Mouse (Mus musculus): ENCODE measurements around the gene Bsnd. TPM values are rescaled to one million over a fixed set of nuclear protein-coding genes. Genes with fewer than 3 reads are reported as not detected.
A peak's percentile ranks its signal among the peaks of the same experiment; 100 is the strongest.

Bsnd gene
- polyA plus RNA-seq, 1 experiment from 2014 or later = not detected

GRCm38 (mm10) chr4:106483215-106483727, 8.8 kb downstream of the Bsnd start:
- H3K4me2 ChIP-seq = no peak overlapping the region
- WGBS = 56% methylated on average over 7 of the region's 7 CpGs
- H3K36me3 ChIP-seq = no peaks in the 10 kb centered on the region
- H3K27ac ChIP-seq = no peak overlapping the region
- no peak for ATAC-seq (replicated peaks; ENCODE audit: insufficient number of reproducible peaks, insufficient read depth, low FRiP score, low read depth)
- H3K9ac ChIP-seq = no peak overlapping the region
- H3K4me3 ChIP-seq = no peak overlapping the region
- peaks cover 31% of the 10 kb centered on the region for H3K27me3 ChIP-seq
- no peaks in the 10 kb centered on the region for H3K4me1 ChIP-seq (replicated peaks)
- H3K9me3 ChIP-seq (replicated peaks) = no peaks in the 10 kb centered on the region

- H3K4me2 ChIP-seq = no peak overlapping the region
- no peaks in the 10 kb centered on the region for H3K9me3 ChIP-seq (replicated peaks)
- H3K27ac ChIP-seq = no peak overlapping the region
- ATAC-seq (replicated peaks; ENCODE audit: insufficient number of reproducible peaks, insufficient read depth, low FRiP score, low read depth) = no peak
- no peaks in the 10 kb centered on the region for H3K4me1 ChIP-seq (replicated peaks)
- no peak overlapping the region for H3K9ac ChIP-seq
- H3K4me3 ChIP-seq = no peak overlapping the region
- peaks cover 28% of the 10 kb centered on the region for H3K27me3 ChIP-seq
- no peaks in the 10 kb centered on the region for H3K36me3 ChIP-seq
- WGBS = 78% methylated on average over 3 of the region's 3 CpGs
These were observed 11.5 kb downstream of the Bsnd start for GRCm38 (mm10) chr4:106480545-106480944.

GRCm38 (mm10) chr4:106474241-106474640, 17.8 kb downstream of the Bsnd start:
- WGBS = 5% methylated on average over 6 of the region's 6 CpGs
- Histone ChIP-seq H3K36me3 (no peaks in the 10 kb centered on the region), H3K4me2 (no peak overlapping the region), H3K4me3 (no peak overlapping the region), H3K27me3 (no peaks in the 10 kb centered on the region), H3K9ac (no peak overlapping the region), H3K27ac (no peak overlapping the region), H3K4me1 (replicated peaks) (no peaks in the 10 kb centered on the region), H3K9me3 (replicated peaks) (no peaks in the 10 kb centered on the region)
- ATAC-seq (replicated peaks; ENCODE audit: insufficient number of reproducible peaks, insufficient read depth, low FRiP score, low read depth) = no peak

- Histone ChIP-seq H3K4me2 (no peak overlapping the region), H3K4me1 (replicated peaks) (no peaks in the 10 kb centered on the region), H3K27ac (no peak overlapping the region), H3K4me3 (no peak overlapping the region), H3K9ac (no peak overlapping the region), H3K36me3 (no peaks in the 10 kb centered on the region), H3K27me3 (no peaks in the 10 kb centered on the region; the same call in 1 of the 2 replicates), H3K9me3 (replicated peaks) (no peaks in the 10 kb centered on the region)
- no peak for ATAC-seq (replicated peaks; ENCODE audit: insufficient number of reproducible peaks, insufficient read depth, low FRiP score, low read depth)
- WGBS = 6% methylated on average over 3 of the region's 3 CpGs
These were observed 19.7 kb downstream of the Bsnd start for GRCm38 (mm10) chr4:106472335-106472734.

GRCm38 (mm10) chr4:106470921-106471320, 21.2 kb downstream of the Bsnd start:
- Histone ChIP-seq H3K4me2 (no peak overlapping the region), H3K9me3 (replicated peaks) (no peaks in the 10 kb centered on the region), H3K27ac (no peak overlapping the region), H3K27me3 (no peaks in the 10 kb centered on the region; the same call in 1 of the 2 replicates), H3K4me1 (replicated peaks) (no peaks in the 10 kb centered on the region), H3K36me3 (no peaks in the 10 kb centered on the region), H3K9ac (no peak overlapping the region), H3K4me3 (no peak overlapping the region)
- WGBS = 74% methylated on average over 5 of the region's 5 CpGs
- no peak for ATAC-seq (replicated peaks; ENCODE audit: insufficient number of reproducible peaks, insufficient read depth, low FRiP score, low read depth)

- H3K4me2 ChIP-seq = no peak overlapping the region
- H3K4me3 ChIP-seq = no peak overlapping the region
- peaks cover 29% of the 10 kb centered on the region for H3K27me3 ChIP-seq
- no peak for ATAC-seq (replicated peaks; ENCODE audit: insufficient number of reproducible peaks, insufficient read depth, low FRiP score, low read depth)
- H3K9me3 ChIP-seq (replicated peaks) = no peaks in the 10 kb centered on the region
- peaks cover 15% of the 10 kb centered on the region for H3K4me1 ChIP-seq (replicated peaks)
- no peak overlapping the region for H3K9ac ChIP-seq
- no peak overlapping the region for H3K27ac ChIP-seq
- H3K36me3 ChIP-seq = no peaks in the 10 kb centered on the region
- WGBS = 70% methylated on average over 13 of the region's 13 CpGs
These were observed 24.5 kb downstream of the Bsnd start for GRCm38 (mm10) chr4:106467420-106468110.

GRCm38 (mm10) chr4:106463174-106463801, 28.8 kb downstream of the Bsnd start:
- H3K4me1 ChIP-seq (replicated peaks) = peaks cover 15% of the 10 kb centered on the region
- WGBS = 24% methylated on average over 21 of the region's 21 CpGs
- H3K4me2 ChIP-seq = peak overlapping the region; percentile 64
- peaks cover 46% of the 10 kb centered on the region for H3K27me3 ChIP-seq
- H3K9ac ChIP-seq = peak overlapping the region; percentile 26; the same call in 1 of the 2 replicates
- no peaks in the 10 kb centered on the region for H3K36me3 ChIP-seq
- ATAC-seq (replicated peaks; ENCODE audit: insufficient number of reproducible peaks, insufficient read depth, low FRiP score, low read depth) = no peak
- H3K9me3 ChIP-seq (replicated peaks) = no peaks in the 10 kb centered on the region
- no peak overlapping the region for H3K27ac ChIP-seq
- peak overlapping the region; percentile 40 for H3K4me3 ChIP-seq

- no peak for ATAC-seq (replicated peaks; ENCODE audit: insufficient number of reproducible peaks, insufficient read depth, low FRiP score, low read depth)
- H3K4me3 ChIP-seq = no peak overlapping the region
- H3K9me3 ChIP-seq (replicated peaks) = no peaks in the 10 kb centered on the region
- WGBS = 64% methylated on average over 5 of the region's 5 CpGs
- H3K9ac ChIP-seq = no peak overlapping the region
- peaks cover 46% of the 10 kb centered on the region for H3K27me3 ChIP-seq
- H3K4me1 ChIP-seq (replicated peaks) = peaks cover 15% of the 10 kb centered on the region
- no peak overlapping the region for H3K27ac ChIP-seq
- no peaks in the 10 kb centered on the region for H3K36me3 ChIP-seq
- H3K4me2 ChIP-seq = no peak overlapping the region
These were observed 29.6 kb downstream of the Bsnd start for GRCm38 (mm10) chr4:106462524-106462923.

- H3K9me3 ChIP-seq (replicated peaks) = no peaks in the 10 kb centered on the region
- H3K4me2 ChIP-seq = no peak overlapping the region
- H3K4me3 ChIP-seq = no peak overlapping the region
- peaks cover 46% of the 10 kb centered on the region for H3K27me3 ChIP-seq
- H3K4me1 ChIP-seq (replicated peaks) = peaks cover 15% of the 10 kb centered on the region
- H3K27ac ChIP-seq = no peak overlapping the region
- WGBS = 64% methylated on average over 9 of the region's 9 CpGs
- no peak for ATAC-seq (replicated peaks; ENCODE audit: insufficient number of reproducible peaks, insufficient read depth, low FRiP score, low read depth)
- H3K36me3 ChIP-seq = no peaks in the 10 kb centered on the region
- H3K9ac ChIP-seq = no peak overlapping the region
These were observed 30.1 kb downstream of the Bsnd start for GRCm38 (mm10) chr4:106462016-106462415.

- Histone ChIP-seq H3K36me3 (no peaks in the 10 kb centered on the region), H3K9me3 (replicated peaks) (no peaks in the 10 kb centered on the region), H3K4me3 (no peak overlapping the region), H3K27me3 (no peaks in the 10 kb centered on the region), H3K4me2 (no peak overlapping the region), H3K9ac (no peak overlapping the region), H3K4me1 (replicated peaks) (peaks cover 10% of the 10 kb centered on the region), H3K27ac (no peak overlapping the region)
- 90% methylated on average over 7 of the region's 7 CpGs for WGBS
- no peak for ATAC-seq (replicated peaks; ENCODE audit: insufficient number of reproducible peaks, insufficient read depth, low FRiP score, low read depth)
These were observed 37.5 kb downstream of the Bsnd start for GRCm38 (mm10) chr4:106454541-106454940.

GRCm38 (mm10) chr4:106453516-106453915, 38.6 kb downstream of the Bsnd start:
- no peak for ATAC-seq (replicated peaks; ENCODE audit: insufficient number of reproducible peaks, insufficient read depth, low FRiP score, low read depth)
- Histone ChIP-seq H3K4me2 (no peak overlapping the region), H3K27ac (no peak overlapping the region), H3K9me3 (replicated peaks) (no peaks in the 10 kb centered on the region), H3K4me3 (no peak overlapping the region), H3K4me1 (replicated peaks) (peaks cover 10% of the 10 kb centered on the region), H3K27me3 (no peaks in the 10 kb centered on the region), H3K9ac (no peak overlapping the region), H3K36me3 (no peaks in the 10 kb centered on the region)
- 79% methylated on average over 4 of the region's 4 CpGs for WGBS

GRCm38 (mm10) chr4:106453108-106453507, 39.0 kb downstream of the Bsnd start:
- no peak for ATAC-seq (replicated peaks; ENCODE audit: insufficient number of reproducible peaks, insufficient read depth, low FRiP score, low read depth)
- peaks cover 10% of the 10 kb centered on the region for H3K4me1 ChIP-seq (replicated peaks)
- no peak overlapping the region for H3K9ac ChIP-seq
- H3K27ac ChIP-seq = no peak overlapping the region
- H3K4me2 ChIP-seq = no peak overlapping the region
- H3K36me3 ChIP-seq = no peaks in the 10 kb centered on the region
- WGBS = 88% methylated on average over 5 of the region's 5 CpGs
- no peak overlapping the region for H3K4me3 ChIP-seq
- no peaks in the 10 kb centered on the region for H3K9me3 ChIP-seq (replicated peaks)
- no peaks in the 10 kb centered on the region for H3K27me3 ChIP-seq
